Comparison of ENCODE assay signal across 24 mouse cellular contexts in genomic region chr6:73252396-73252795, GRCm38 (mm10). TPM values are rescaled to one million over a fixed set of nuclear protein-coding genes. Genes with fewer than 3 reads are reported as not detected.
DNase-seq lines count a peak whose midpoint lies in the region; ATAC-seq and TF ChIP-seq lines count a peak whose summit lies in the region.
"Had no signal": no experiment of that assay in that cellular context is flagged by ENCODE, and none has a peak within 500 bp of the region (broad histone marks: within the 10 kb centered on the region; RNA-seq: fewer than 3 reads in every experiment).

No protein-coding gene starts in this region.

- H3K4me2 ChIP-seq in liver, postnatal 0 days (ENCODE audit: low read depth, low read length), result peak overlapping the region; percentile 34
- H3K4me2 ChIP-seq: forebrain, embryonic 13.5 days; heart, embryonic 12.5 days; heart, embryonic 15.5 days; hindbrain, embryonic 13.5 days had no signal

- no peak for DNase-seq in gastrocnemius, adult 2 months
- DNase-seq in gastrocnemius, postnatal 10 days, result no peak
- DNase-seq in kidney, adult 9 months, result peak; percentile 65
- DNase-seq in kidney, adult 18-20 months, result no peak
- DNase-seq in liver, postnatal 0 days, result no peak
- DNase-seq in liver, result no peak
- DNase-seq in left cerebral cortex, postnatal 10 days (ENCODE audit: extremely low spot score in 1 of 2, low spot score in 2 of 2), result no peak
- DNase-seq: adrenal gland, adult 8-10 months; adrenal gland, postnatal 25 days; cerebellum, adult 18-20 months; cerebellum, adult 9-10 months; cerebellum, postnatal 14 days; gastrocnemius, postnatal 25 days; heart, adult 18-20 months; heart, postnatal 10 days; heart, postnatal 36 days had no signal

- no peak for TF ChIP-seq CTCF in gastrocnemius, adult 2 months (IDR thresholded peaks at IDR 0.05)
- TF ChIP-seq CTCF in liver, postnatal 0 days (IDR thresholded peaks at IDR 0.05; ENCODE audit: low read depth), result no peak

- H3K27ac ChIP-seq in gastrocnemius, adult 2 months, result peak overlapping the region; percentile 85; the same call in 1 of the 2 replicates
- H3K27ac ChIP-seq in liver, postnatal 0 days (ENCODE audit: low read depth), result peak overlapping the region; percentile 87
- H3K27ac ChIP-seq: forebrain, embryonic 10.5 days; forebrain, embryonic 13.5 days; heart, embryonic 15.5 days; hindbrain, embryonic 10.5 days; hindbrain, embryonic 13.5 days had no signal

- intact Hi-C loops in gastrocnemius, adult 2 months (cut with DNase I), result no loop called here
- intact Hi-C loops in left cerebral cortex, postnatal 10 days (cut with DNase I), result no loop called here

- H3K4me1 ChIP-seq in liver, postnatal 0 days (ENCODE audit: insufficient read depth), result peaks cover 42% of the 10 kb centered on the region

- peak overlapping the region; percentile 5; the same call in 1 of the 2 replicates for H3K4me3 ChIP-seq in gastrocnemius, adult 2 months
- H3K4me3 ChIP-seq in liver, postnatal 0 days (ENCODE audit: low read depth, low read length), result no peak overlapping the region
- H3K4me3 ChIP-seq: forebrain, embryonic 10.5 days; forebrain, embryonic 13.5 days; heart, embryonic 12.5 days; heart, embryonic 15.5 days; hindbrain, embryonic 10.5 days; hindbrain, embryonic 13.5 days had no signal

- H3K36me3 ChIP-seq in liver, postnatal 0 days (replicated peaks; ENCODE audit: insufficient read depth, low read length), result peaks cover 4% of the 10 kb centered on the region; the same call in 1 of the 2 replicates

- no peaks in the 10 kb centered on the region for H3K27me3 ChIP-seq in liver, postnatal 0 days (ENCODE audit: insufficient read depth, low read length)
- H3K27me3 ChIP-seq: forebrain, embryonic 13.5 days; heart, embryonic 12.5 days; heart, embryonic 15.5 days; hindbrain, embryonic 13.5 days had no signal

- H3K9me3 ChIP-seq in liver, postnatal 0 days (ENCODE audit: low read length), result no peaks in the 10 kb centered on the region
- H3K9me3 ChIP-seq: forebrain, embryonic 10.5 days; forebrain, embryonic 13.5 days; heart, embryonic 12.5 days; heart, embryonic 15.5 days; hindbrain, embryonic 10.5 days; hindbrain, embryonic 13.5 days had no signal

- no peak for ATAC-seq in liver, postnatal 0 days
- ATAC-seq: activated CD4-positive, CD25-positive, alpha-beta regulatory T cell, adult 4 months; forebrain, embryonic 13.5 days; forebrain, embryonic 16.5 days had no signal

- H3K9ac ChIP-seq in liver, postnatal 0 days (replicated peaks), result no peak overlapping the region
- H3K9ac ChIP-seq: forebrain, embryonic 13.5 days; heart, embryonic 12.5 days; heart, embryonic 15.5 days; hindbrain, embryonic 13.5 days had no signal

- no peak for TF ChIP-seq EP300 in liver, postnatal 0 days (IDR thresholded peaks at IDR 0.05; ENCODE audit: low read depth)

RNA-seq across cellular contexts. Expression of gene Suclg1, which starts 4.2 kb away (rescaled TPM):
- 100 to 1,000 TPM; 284 to 376 TPM for total RNA-seq in gastrocnemius, adult 2 months (2021)
- total RNA-seq in gastrocnemius, postnatal 10 days (2021), result 100 to 1,000 TPM; 389 to 428 TPM
- 235 and 239 TPM in 2 replicates for polyA plus RNA-seq in liver, postnatal 0 days (2015; fragmentation: Nextera tagmentation; extraction: Ambion mirVana)
- 100 to 1,000 TPM in 1 of 2 experiments, 10 to 100 TPM in 1; 90.2 to 103 TPM for total RNA-seq in left cerebral cortex, postnatal 10 days (2021)

RNA-seq across cellular contexts. Expression of gene Dnah6, which starts 30.9 kb away (rescaled TPM):
- under 1 TPM; 0.03 TPM for total RNA-seq in gastrocnemius, adult 2 months (2021)
- under 1 TPM; 0.05 to 0.11 TPM for total RNA-seq in gastrocnemius, postnatal 10 days (2021)
- 0.01 TPM in 2 replicates for polyA plus RNA-seq in liver, postnatal 0 days (2015; fragmentation: Nextera tagmentation; extraction: Ambion mirVana)
- 1 to 10 TPM; 1.0 to 1.1 TPM for total RNA-seq in left cerebral cortex, postnatal 10 days (2021)
